Mouse (Mus musculus): ENCODE measurements around the gene Ndufb7.
"Not testable (repeated sequence)": the region's sequence is repeated elsewhere in the genome, so short reads cannot be mapped to it uniquely, and the experiment has no call there.

Ndufb7 gene

DNA sequence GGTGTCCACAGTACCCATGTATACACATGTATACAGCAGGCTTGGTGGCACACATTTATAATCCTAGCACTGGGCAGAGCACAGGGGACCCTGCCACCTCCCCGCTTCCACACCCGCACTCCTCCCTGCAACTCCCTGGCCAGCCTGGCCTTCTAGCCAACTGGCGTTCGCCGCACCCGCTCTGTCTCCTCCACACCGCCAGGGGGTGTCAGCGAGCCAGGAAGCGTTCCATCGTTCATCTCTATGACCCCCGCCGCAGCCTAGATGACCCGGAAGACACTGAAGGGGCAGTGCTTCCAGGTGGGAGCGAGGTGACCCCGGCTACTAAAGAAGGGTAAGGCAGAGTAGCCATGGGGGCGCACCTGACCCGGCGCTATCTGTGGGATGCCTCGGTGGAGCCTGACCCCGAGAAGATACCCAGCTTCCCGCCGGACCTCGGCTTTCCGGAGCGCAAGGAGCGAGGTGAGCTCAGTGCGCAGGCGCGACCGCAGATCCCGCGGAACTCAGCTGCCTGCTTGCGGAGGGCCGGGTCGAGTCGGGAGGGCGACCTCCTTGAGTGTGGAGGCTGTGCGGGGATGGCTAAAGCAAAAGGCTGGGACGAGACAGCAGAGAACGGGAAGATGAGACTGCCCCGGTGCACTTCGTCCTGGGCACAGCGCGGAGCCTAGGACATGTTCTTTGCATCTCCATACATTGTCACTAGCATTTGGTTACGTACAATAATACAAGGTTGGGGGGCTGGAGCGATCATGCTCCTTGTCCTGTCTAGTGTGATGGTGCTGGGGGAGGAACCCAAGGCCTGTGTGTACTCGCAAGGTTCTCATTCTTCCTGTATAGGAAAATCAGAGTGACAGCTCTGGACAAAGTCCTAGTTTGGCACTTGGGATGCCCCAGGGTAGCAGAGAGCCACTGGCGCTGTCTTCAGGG, at the start of gene Ndufb7:
TSS of gene Ndufb7 (plus strand) at position 203 of the 927 bp plus-strand sequence.
- DNase-seq (ENCODE audit: low spot score in 2 of 2): peak; percentile 95 to 96

GRCm38 (mm10) chr8:83520432-83520831, 46.0 kb upstream of the Ndufb7 start:
- DNase-seq (ENCODE audit: low spot score in 2 of 2): no peak

GRCm38 (mm10) chr8:83520907-83521306, 45.6 kb upstream of the Ndufb7 start:
- not testable (repeated sequence) for DNase-seq (ENCODE audit: low spot score in 2 of 2)

DNA sequence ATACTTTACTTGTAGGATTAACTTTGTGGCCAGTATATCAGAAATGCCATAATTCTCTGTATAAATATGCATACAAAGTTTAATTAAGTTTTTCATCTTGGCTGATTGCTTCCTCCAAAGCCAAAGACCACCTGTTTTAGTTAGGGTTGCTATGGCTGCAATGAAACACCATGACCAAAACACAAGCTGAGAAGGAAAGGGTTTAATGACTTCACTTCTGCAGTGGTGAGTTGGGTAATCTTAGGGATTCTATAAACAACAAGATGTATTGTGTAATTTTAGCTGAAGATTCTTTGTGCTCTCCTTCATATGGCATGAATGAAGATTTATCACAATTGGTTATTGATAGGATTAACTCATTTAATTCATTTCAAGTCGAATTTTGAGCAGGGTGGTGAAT, 45.2 kb upstream of the Ndufb7 start:
- DNase-seq (ENCODE audit: low spot score in 2 of 2): no peak

- no peak for DNase-seq (ENCODE audit: low spot score in 2 of 2)
Measured at GRCm38 (mm10) chr8:83534802-83535201, 31.7 kb upstream of the Ndufb7 start.

- no peak for DNase-seq (ENCODE audit: low spot score in 2 of 2)
Measured at GRCm38 (mm10) chr8:83535736-83536135, 30.7 kb upstream of the Ndufb7 start, which contains the start of gene Olfr370. Gene Olfr370 (plus strand): TSS chr8:83535780.

GRCm38 (mm10) chr8:83562669-83563068, 3.8 kb upstream of the Ndufb7 start:
- DNase-seq (ENCODE audit: low spot score in 2 of 2): no peak

GRCm38 (mm10) chr8:83563246-83563645, 3.2 kb upstream of the Ndufb7 start:
- no peak for DNase-seq (ENCODE audit: low spot score in 2 of 2)

GRCm38 (mm10) chr8:83565731-83566375, 618 bp upstream of the Ndufb7 start:
- peak in 1 of 2 experiments; percentile 26 for DNase-seq (ENCODE audit: low spot score in 2 of 2)

DNA sequence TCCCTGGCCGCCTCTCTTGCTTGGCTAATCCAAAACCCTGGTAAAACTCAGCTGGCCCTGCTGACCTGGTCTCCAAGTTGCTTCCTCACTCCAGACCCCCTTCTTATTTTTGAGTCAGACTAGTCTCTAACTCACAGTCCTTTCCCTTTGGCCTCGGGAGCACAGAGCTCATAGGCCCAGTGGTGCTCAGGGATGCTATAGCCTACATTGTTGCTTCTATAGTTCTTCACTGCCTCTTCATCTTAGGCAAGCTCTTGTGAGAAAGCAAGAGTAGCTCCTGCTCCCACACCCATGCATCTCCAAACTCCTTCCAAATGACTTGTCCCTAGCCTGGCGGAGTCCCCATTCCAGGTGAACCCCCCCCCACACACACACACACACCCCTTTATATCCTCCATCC, 1.2 kb downstream of the Ndufb7 start:
- DNase-seq (ENCODE audit: low spot score in 2 of 2): no peak

- DNase-seq (ENCODE audit: low spot score in 2 of 2): no peak
Measured at GRCm38 (mm10) chr8:83568128-83568527, 1.7 kb downstream of the Ndufb7 start.

DNA sequence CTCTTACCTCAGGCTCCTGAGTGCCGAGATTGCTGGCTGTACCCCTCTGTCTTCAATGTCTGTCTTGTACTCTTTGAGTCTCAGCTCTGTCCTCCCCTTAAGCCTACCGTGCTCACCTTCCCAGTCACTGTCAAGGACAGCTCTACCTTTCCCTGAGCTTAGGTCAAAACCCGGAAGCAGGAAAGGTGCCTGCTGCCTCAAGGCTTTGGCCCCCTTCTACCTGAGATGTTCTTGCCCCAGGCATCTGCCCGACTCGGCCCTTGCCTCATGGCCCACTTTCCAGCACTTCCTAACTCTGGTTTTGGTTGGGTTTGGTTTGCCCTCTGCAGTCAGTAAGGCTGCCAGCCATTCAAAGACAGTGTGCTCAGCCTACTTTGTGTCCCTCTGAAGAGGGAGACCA, 2.3 kb downstream of the Ndufb7 start:
- DNase-seq (ENCODE audit: low spot score in 2 of 2): no peak

DNA sequence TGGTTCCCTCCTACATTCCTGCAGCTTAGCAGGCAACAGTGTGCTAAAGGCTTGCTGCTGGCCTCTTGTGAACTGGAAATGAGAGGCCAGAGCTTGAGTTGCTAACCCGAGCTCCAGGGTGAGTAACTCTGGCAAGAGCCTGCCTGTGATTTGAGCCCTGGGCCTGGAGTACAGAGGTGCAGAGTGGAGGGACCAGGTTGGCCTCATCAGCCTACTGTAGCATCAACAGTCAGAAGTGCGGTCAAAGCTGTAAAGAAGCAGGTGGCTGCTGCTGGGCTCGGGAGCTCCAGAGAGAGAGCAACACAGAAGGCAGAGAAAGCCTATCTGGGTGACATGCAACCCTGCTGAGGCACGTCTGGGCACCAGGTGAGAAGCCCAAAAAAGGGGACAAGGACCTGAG, 2.7 kb downstream of the Ndufb7 start:
- DNase-seq (ENCODE audit: low spot score in 2 of 2): no peak

- DNase-seq (ENCODE audit: low spot score in 2 of 2): no peak
Measured at GRCm38 (mm10) chr8:83570272-83571000, 4.0 kb downstream of the Ndufb7 start.

GRCm38 (mm10) chr8:83571001-83571340, 4.5 kb downstream of the Ndufb7 start:
- not testable (repeated sequence) for DNase-seq (ENCODE audit: low spot score in 2 of 2)

GRCm38 (mm10) chr8:83571791-83572190, 5.3 kb downstream of the Ndufb7 start:
- DNase-seq (ENCODE audit: low spot score in 2 of 2): no peak

DNA sequence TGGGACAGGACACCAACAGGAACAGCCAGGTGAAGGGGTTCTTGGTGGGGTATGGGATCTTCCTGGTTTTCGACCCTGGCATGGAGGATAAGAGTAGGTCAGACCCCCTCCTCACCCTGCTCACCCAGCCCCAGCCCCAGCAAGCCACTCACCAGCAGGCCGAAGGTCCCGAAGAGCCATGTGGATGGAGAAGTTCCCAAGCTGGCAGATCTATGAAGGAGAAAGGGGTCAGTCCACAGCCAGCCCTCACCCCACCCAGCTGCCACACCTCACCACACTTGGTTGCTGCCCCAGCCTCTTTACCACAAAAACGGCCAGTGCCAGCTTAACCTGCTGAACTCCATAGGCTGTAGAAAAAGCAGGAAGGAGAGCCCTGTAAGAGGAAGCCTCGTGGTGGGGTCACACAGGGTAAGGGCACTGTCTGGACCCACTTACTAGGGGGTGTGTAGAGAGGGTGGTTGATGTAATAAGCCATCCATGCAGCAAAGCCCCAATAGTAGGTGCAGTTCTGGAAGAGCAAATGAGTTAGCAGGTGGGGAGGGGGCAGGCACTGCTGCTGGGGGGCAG, 5.9 kb downstream of the Ndufb7 start:
- DNase-seq (ENCODE audit: low spot score in 2 of 2): no peak

DNA sequence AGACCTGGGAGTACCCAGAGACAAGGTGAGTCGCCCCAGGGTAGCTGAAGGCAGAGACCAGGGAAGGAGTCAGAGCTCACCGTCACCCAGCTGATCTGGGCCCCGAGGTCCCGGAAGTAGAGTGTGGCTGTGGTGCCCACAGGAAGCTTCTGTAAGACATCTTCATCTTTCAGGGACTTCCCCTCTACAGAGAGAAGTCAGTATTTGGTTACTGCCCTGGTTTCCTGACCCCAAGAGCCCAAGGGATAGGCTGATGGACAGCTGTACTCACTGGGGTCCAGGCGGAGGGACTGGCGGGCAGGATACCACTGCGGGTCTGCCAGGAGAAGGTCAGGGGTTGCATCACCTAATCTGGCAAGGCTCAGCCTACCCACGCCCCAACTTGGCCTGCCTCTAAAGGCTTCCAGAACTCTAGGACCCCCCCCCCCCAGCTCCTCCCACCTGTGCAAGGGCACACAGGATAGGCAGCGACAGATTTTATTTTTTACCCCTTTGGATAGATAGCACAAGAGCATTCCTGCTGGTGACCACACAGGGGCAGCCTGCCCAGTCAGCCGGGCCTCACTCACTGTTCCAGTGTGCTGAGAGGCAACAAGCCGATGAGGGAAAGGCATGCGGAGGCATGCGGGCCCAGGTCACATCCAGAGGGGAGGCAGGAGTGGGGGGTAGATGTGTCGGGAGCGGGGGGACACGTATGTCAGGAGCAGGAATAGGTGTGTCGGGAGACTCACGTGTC, 6.8 kb downstream of the Ndufb7 start:
- peak; percentile 79 to 80 for DNase-seq (ENCODE audit: low spot score in 2 of 2)

DNA sequence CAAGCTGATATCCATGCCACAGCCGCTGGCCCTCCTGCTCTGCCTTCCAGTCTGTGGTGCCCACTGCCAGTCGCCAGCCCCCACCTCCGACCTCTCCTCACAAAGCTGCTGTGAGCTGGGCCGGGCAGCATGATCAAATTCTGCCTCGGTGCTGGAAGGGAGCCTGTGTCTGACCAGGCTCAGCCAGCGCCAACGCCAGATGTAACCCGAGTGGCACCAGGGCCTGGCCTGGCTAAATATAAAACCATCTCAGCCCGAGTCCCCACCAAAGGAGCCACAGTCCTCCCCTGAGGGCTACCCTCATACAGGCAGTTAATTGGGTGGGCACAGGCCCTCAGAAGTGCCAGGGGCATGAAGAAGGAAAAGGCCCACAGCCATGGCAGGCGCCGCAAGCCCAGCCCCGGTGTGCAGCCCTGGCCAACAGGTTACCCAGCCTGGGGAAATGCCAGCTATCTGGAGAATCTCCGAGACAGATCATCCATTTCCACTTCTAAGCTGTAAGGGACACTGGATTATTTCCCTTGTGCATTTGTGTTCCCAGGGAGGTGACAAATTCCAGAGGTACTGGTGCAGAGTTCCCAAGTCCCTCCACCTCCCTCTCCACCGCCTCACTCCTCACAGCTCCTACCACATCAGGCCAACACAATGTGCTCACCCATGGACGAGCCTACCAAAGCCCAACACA, 8.3 kb downstream of the Ndufb7 start:
- no peak for DNase-seq (ENCODE audit: low spot score in 2 of 2)
